12 mouse cellular contexts compared by ENCODE assay signal in genomic region chr2:161808086-161808801, GRCm38 (mm10).
DNase-seq lines count a peak whose midpoint lies in the region; ATAC-seq and TF ChIP-seq lines count a peak whose summit lies in the region.
"Had no signal": no experiment of that assay in that cellular context is flagged by ENCODE, and none has a peak within 500 bp of the region (broad histone marks: within the 10 kb centered on the region; RNA-seq: fewer than 3 reads in every experiment).

No protein-coding gene starts in this region.

- H3K27me3 ChIP-seq in kidney, postnatal 0 days (ENCODE audit: insufficient read depth, low read length), result no peaks in the 10 kb centered on the region
- H3K27me3 ChIP-seq: embryonic facial prominence, embryonic 12.5 days had no signal

- H3K9me3 ChIP-seq in kidney, postnatal 0 days (replicated peaks; ENCODE audit: low read length), result no peaks in the 10 kb centered on the region
- H3K9me3 ChIP-seq: embryonic facial prominence, embryonic 12.5 days had no signal

- no peak overlapping the region for H3K9ac ChIP-seq in kidney, postnatal 0 days (ENCODE audit: low read depth, low read length)
- H3K9ac ChIP-seq: embryonic facial prominence, embryonic 12.5 days; hindbrain, embryonic 14.5 days had no signal

- no peak for ATAC-seq in kidney, postnatal 0 days (replicated peaks; ENCODE audit: low FRiP score, low read depth)

- H3K36me3 ChIP-seq in kidney, postnatal 0 days (ENCODE audit: insufficient read depth, low read length), result no peaks in the 10 kb centered on the region
- H3K36me3 ChIP-seq: embryonic facial prominence, embryonic 12.5 days; G1E had no signal

- no peak for TF ChIP-seq CTCF in kidney, postnatal 0 days (IDR thresholded peaks at IDR 0.05; ENCODE audit: low read depth)

- no peak overlapping the region for H3K4me2 ChIP-seq in kidney, postnatal 0 days (ENCODE audit: low read length)
- H3K4me2 ChIP-seq: embryonic facial prominence, embryonic 12.5 days; hindbrain, embryonic 14.5 days had no signal

- WGBS in kidney, postnatal 0 days, result 64% methylated on average over 9 of the region's 9 CpGs

- no peak overlapping the region for H3K4me3 ChIP-seq in kidney, postnatal 0 days (replicated peaks; ENCODE audit: low read depth, low read length)
- H3K4me3 ChIP-seq: embryonic facial prominence, embryonic 12.5 days had no signal

- no peaks in the 10 kb centered on the region for H3K4me1 ChIP-seq in kidney, postnatal 0 days (replicated peaks; ENCODE audit: insufficient read depth, low read length)
- H3K4me1 ChIP-seq: embryonic facial prominence, embryonic 12.5 days had no signal

- peak; percentile 12 for DNase-seq in adrenal gland, postnatal 14 days
- DNase-seq in adrenal gland, adult (ENCODE audit: inconsistent age in 2 of 2, low spot score in 1 of 2), result no peak
- DNase-seq in kidney, postnatal 0 days (ENCODE audit: low spot score), result peak; percentile 42
- DNase-seq in kidney, adult 9 months, result no peak
- peak; percentile 42 for DNase-seq in testis, postnatal 10 days (ENCODE audit: low spot score)
- DNase-seq in testis, postnatal 14 days (ENCODE audit: low spot score), result no peak
- peak; percentile 27 for DNase-seq in right cerebral cortex, postnatal 4 days
- no peak for DNase-seq in urinary bladder, adult 18-20 months (ENCODE audit: low spot score in 2 of 2)
- DNase-seq: thymus, postnatal 25 days had no signal

- no peak overlapping the region for H3K27ac ChIP-seq in kidney, postnatal 0 days
- H3K27ac ChIP-seq: embryonic facial prominence, embryonic 12.5 days; hindbrain, embryonic 14.5 days had no signal

Comparison
In these comparisons a context has a peak if more than half of its experiments do, and no peak if none do; other contexts are left out.
1. DNase-seq: peak in adrenal gland, postnatal 14 days (single experiment), kidney, postnatal 0 days (single experiment), testis, postnatal 10 days (single experiment) and right cerebral cortex, postnatal 4 days (single experiment); none in adrenal gland, adult (0 of 2), kidney, adult 9 months (single experiment), testis, postnatal 14 days (single experiment) and urinary bladder, adult 18-20 months (0 of 2).